28 mouse cellular contexts compared by ENCODE assay signal in genomic region chr16:4840231-4840630, GRCm38 (mm10). TPM values are rescaled to one million over a fixed set of nuclear protein-coding genes. Genes with fewer than 3 reads are reported as not detected.
DNase-seq lines count a peak whose midpoint lies in the region; TF ChIP-seq lines count a peak whose summit lies in the region.
"Had no signal": no experiment of that assay in that cellular context is flagged by ENCODE, and none has a peak within 500 bp of the region (broad histone marks: within the 10 kb centered on the region; RNA-seq: fewer than 3 reads in every experiment).

No protein-coding gene starts in this region.

- no peaks in the 10 kb centered on the region for H3K79me2 ChIP-seq in heart, adult 2 months (replicated peaks; ENCODE audit: control insufficient read depth, insufficient read depth, low read length)

- H3K4me1 ChIP-seq in heart, adult 2 months (ENCODE audit: control insufficient read depth, insufficient read depth, low read length) = no peaks in the 10 kb centered on the region
- H3K4me1 ChIP-seq in testis, adult 2 months (ENCODE audit: control insufficient read depth, insufficient read depth, low read length) = peaks cover 6% of the 10 kb centered on the region
- H3K4me1 ChIP-seq: embryonic facial prominence, embryonic 10.5 days; embryonic facial prominence, embryonic 13.5 days; forebrain, embryonic 12.5 days; forebrain, embryonic 15.5 days; heart, embryonic 12.5 days; heart, embryonic 15.5 days; hindbrain, embryonic 13.5 days; intestine, embryonic 15.5 days had no signal

- no peak overlapping the region for H3K27ac ChIP-seq in heart, adult 2 months
- H3K27ac ChIP-seq in testis, adult 2 months (ENCODE audit: control insufficient read depth, insufficient read depth, low read depth, low read length) = no peak overlapping the region; the same call in 1 of the 2 replicates
- H3K27ac ChIP-seq: embryonic facial prominence, embryonic 10.5 days; embryonic facial prominence, embryonic 13.5 days; forebrain, embryonic 12.5 days; forebrain, embryonic 15.5 days; heart, embryonic 15.5 days; hindbrain, embryonic 10.5 days; hindbrain, embryonic 13.5 days; intestine, embryonic 15.5 days had no signal

- H3K4me3 ChIP-seq in heart, adult 2 months = no peak overlapping the region
- H3K4me3 ChIP-seq in testis, adult 2 months (ENCODE audit: control insufficient read depth, low read depth, low read length) = peak overlapping the region; percentile 82
- H3K4me3 ChIP-seq: embryonic facial prominence, embryonic 10.5 days; embryonic facial prominence, embryonic 13.5 days; erythroblast, embryonic 14.5 days; forebrain, embryonic 12.5 days; forebrain, embryonic 15.5 days; heart, embryonic 12.5 days; heart, embryonic 15.5 days; hindbrain, embryonic 10.5 days; hindbrain, embryonic 13.5 days; intestine, embryonic 15.5 days had no signal

- intact Hi-C loops in heart, adult 2 months (cut with DNase I) = no loop called here

- 67% methylated on average over 8 of the region's 8 CpGs for WGBS in heart, adult 2 months

- no peaks in the 10 kb centered on the region for H3K36me3 ChIP-seq in heart, adult 2 months (ENCODE audit: control insufficient read depth, insufficient read depth, low read length)
- no peaks in the 10 kb centered on the region for H3K36me3 ChIP-seq in testis, adult 2 months (ENCODE audit: control insufficient read depth, insufficient read depth, low read length)
- H3K36me3 ChIP-seq: embryonic facial prominence, embryonic 10.5 days; embryonic facial prominence, embryonic 13.5 days; forebrain, embryonic 12.5 days; forebrain, embryonic 15.5 days; heart, embryonic 12.5 days; heart, embryonic 15.5 days; hindbrain, embryonic 10.5 days; hindbrain, embryonic 13.5 days; intestine, embryonic 15.5 days had no signal

- peak; percentile 91 for DNase-seq in heart, adult 11 months
- DNase-seq in heart, adult 2 months = no peak
- DNase-seq in testis, postnatal 10 days (ENCODE audit: low spot score) = no peak
- DNase-seq in brain, adult 2 months (ENCODE audit: low read depth, low spot score) = peak; percentile 10
- no peak for DNase-seq in yolk sac, embryonic 10.5 days (ENCODE audit: low spot score)
- DNase-seq: adrenal gland, adult 8-10 months; adrenal gland, postnatal 25 days; cerebellum, adult 11-12 months; cerebellum, adult 8-10 months; cerebellum, postnatal 10 days; cerebellum, postnatal 36 days; embryo, embryonic 11 days; gastrocnemius, postnatal 14 days; heart, postnatal 10 days; heart, postnatal 36 days had no signal

- no peaks in the 10 kb centered on the region for H3K27me3 ChIP-seq in heart, adult 2 months (ENCODE audit: control insufficient read depth, insufficient read depth, low read length)
- no peaks in the 10 kb centered on the region for H3K27me3 ChIP-seq in testis, adult 2 months (ENCODE audit: control insufficient read depth, insufficient read depth, low read length)
- H3K27me3 ChIP-seq: embryonic facial prominence, embryonic 13.5 days; forebrain, embryonic 12.5 days; forebrain, embryonic 15.5 days; heart, embryonic 12.5 days; hindbrain, embryonic 13.5 days; intestine, embryonic 15.5 days had no signal

- TF ChIP-seq EP300 in heart, adult 2 months (IDR thresholded peaks at IDR 0.05; ENCODE audit: insufficient read depth, low read depth, low read length) = no peak

- H3K9ac ChIP-seq in heart, adult 2 months (ENCODE audit: low read depth, low read length) = no peak overlapping the region
- H3K9ac ChIP-seq: embryonic facial prominence, embryonic 13.5 days; forebrain, embryonic 12.5 days; forebrain, embryonic 15.5 days; heart, embryonic 12.5 days; heart, embryonic 15.5 days; hindbrain, embryonic 13.5 days; intestine, embryonic 15.5 days had no signal

- no peak for TF ChIP-seq CTCF in heart, adult 2 months (IDR thresholded peaks at IDR 0.05)
- TF ChIP-seq CTCF in testis, adult 2 months (IDR thresholded peaks at IDR 0.05; ENCODE audit: control insufficient read depth, insufficient read depth, insufficient replicate concordance, low read depth, low read length) = no peak

- no peak for TF ChIP-seq POLR2A in heart, adult 2 months (IDR thresholded peaks at IDR 0.05; ENCODE audit: insufficient read depth, low read depth, low read length)
- no peak for TF ChIP-seq POLR2A in testis, adult 2 months (IDR thresholded peaks at IDR 0.05; ENCODE audit: control insufficient read depth, low read depth, low read length)

RNA-seq across cellular contexts. Expression of gene 4930562C15Rik, which starts 5.0 kb away (rescaled TPM):
- total RNA-seq in heart, adult 2 months (2021) = not detected
- 0.23 TPM in 1 of 2 replicates, not detected in the other for polyA plus RNA-seq in heart, adult 2 months (2012; rRNA removed)
- polyA plus RNA-seq in testis, adult 2 months (2012; rRNA removed) = 55.3 and 61.1 TPM in 2 replicates
- total RNA-seq: adrenal gland, postnatal 25 days; gastrocnemius, postnatal 14 days; granulocyte monocyte progenitor cell, adult 5-6 weeks; heart, postnatal 10 days; heart, postnatal 36 days had no signal
- polyA plus RNA-seq: cortical plate, adult 2 months; erythroblast, embryonic 14.5 days had no signal

RNA-seq across cellular contexts. Expression of gene Ubald1, which starts 39.9 kb away (rescaled TPM):
- 10 to 100 TPM; 17.2 to 18.3 TPM for total RNA-seq in heart, adult 2 months (2021)
- polyA plus RNA-seq in heart, adult 2 months (2012; rRNA removed) = 18.2 and 24.5 TPM in 2 replicates
- 65.2 and 75.6 TPM in 2 replicates for polyA plus RNA-seq in testis, adult 2 months (2012; rRNA removed)

RNA-seq across cellular contexts. Expression of gene Mgrn1, which starts 45.8 kb away (rescaled TPM):
- total RNA-seq in heart, adult 2 months (2021) = 100 to 1,000 TPM; 148 to 168 TPM
- 274 and 284 TPM in 2 replicates for polyA plus RNA-seq in heart, adult 2 months (2012; rRNA removed)
- 29.1 and 29.6 TPM in 2 replicates for polyA plus RNA-seq in testis, adult 2 months (2012; rRNA removed)

RNA-seq across cellular contexts. Expression of gene Cdip1, which starts 50.1 kb away (rescaled TPM):
- 10 to 100 TPM; 58.4 to 65.6 TPM for total RNA-seq in heart, adult 2 months (2021)
- polyA plus RNA-seq in heart, adult 2 months (2012; rRNA removed) = 94.3 and 100 TPM in 2 replicates
- polyA plus RNA-seq in testis, adult 2 months (2012; rRNA removed) = 55.2 and 57.0 TPM in 2 replicates

Comparison
In these comparisons a context has a peak if more than half of its experiments do, and no peak if none do; other contexts are left out.
1. DNase-seq: peak in heart, adult 11 months (single experiment) and brain, adult 2 months (single experiment); none in heart, adult 2 months (0 of 2), testis, postnatal 10 days (single experiment) and yolk sac, embryonic 10.5 days (single experiment).
2. RNA of gene 4930562C15Rik, which starts 5.0 kb away (polyA plus RNA-seq): 55.3 to 61.1 TPM in testis, adult 2 months; 0.23 TPM in heart, adult 2 months; every median in the first group is over 10 times any median in the second.